Mouse (Mus musculus) heart, postnatal 0 days (tissue): ENCODE data around the gene Rasgrf1.

ENCODE experiments used
- CTCF ChIP-seq: IDR thresholded peaks from 2 replicates; pipeline ENCODE4 v1.5.1; 2016; ENCODE audit warnings: antibody characterized with exemption, control low read depth, low read depth
- EP300 ChIP-seq: IDR thresholded peaks from 2 replicates; pipeline ENCODE4 v1.6.1; 2016; ENCODE audit warnings: antibody characterized with exemption, low read depth

DNA sequence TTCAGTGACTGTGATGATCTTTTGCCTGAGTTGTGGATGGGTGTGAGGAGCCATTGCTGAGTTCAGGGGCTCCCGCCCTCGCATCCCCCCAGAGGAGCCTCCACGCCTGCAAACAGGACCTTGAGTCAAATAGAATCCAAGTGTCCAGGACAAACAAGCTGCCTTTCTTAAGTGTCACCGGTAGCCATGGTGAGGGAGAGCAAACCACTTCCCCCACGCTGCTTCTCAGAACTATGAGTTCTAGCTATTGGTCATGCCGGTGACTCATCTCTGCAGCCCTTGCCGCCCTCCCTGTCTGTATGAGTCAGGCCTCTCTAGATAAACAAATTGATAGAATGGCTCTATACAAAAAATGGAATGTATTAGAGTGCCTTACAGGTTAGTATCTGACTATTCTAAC lies 35.3 kb upstream of the Rasgrf1 start:
- TF ChIP-seq CTCF (no peak), EP300 (no peak)
